Mouse (Mus musculus) small intestine, adult 2 months (tissue): Measurements from ENCODE around the gene Ide.

Experiments used
- CTCF ChIP-seq: fragments of 200-500 bp; IDR thresholded peaks from 2 replicates; pipeline ENCODE4 v1.5.1; 2012; ENCODE audit warnings: low read depth, mild to moderate bottlenecking, control low read depth, inconsistent platforms, low read length, moderate library complexity, mixed read lengths; ENCODE audit not compliant: insufficient replicate concordance, insufficient read length; ENCODE audit errors: extremely low read depth
- POLR2A ChIP-seq: fragments of 200-500 bp; IDR thresholded peaks from 2 replicates; pipeline ENCODE4 v1.6.1; 2012; ENCODE audit warnings: low read depth, mild to moderate bottlenecking, control low read depth, inconsistent platforms, low read length, moderate library complexity

GRCm38 (mm10) chr19:37237712-37238437 lies 99.8 kb downstream of the Ide start:
- TF ChIP-seq CTCF = no peak
- TF ChIP-seq POLR2A = no peak
